Mouse (Mus musculus): ENCODE data around the gene Rtel1. TPM values are rescaled to one million over a fixed set of nuclear protein-coding genes. Genes with fewer than 3 reads are reported as not detected.

Gene Rtel1
- polyA plus RNA-seq, 1 experiment from 2014 or later = 10.4 TPM

DNA sequence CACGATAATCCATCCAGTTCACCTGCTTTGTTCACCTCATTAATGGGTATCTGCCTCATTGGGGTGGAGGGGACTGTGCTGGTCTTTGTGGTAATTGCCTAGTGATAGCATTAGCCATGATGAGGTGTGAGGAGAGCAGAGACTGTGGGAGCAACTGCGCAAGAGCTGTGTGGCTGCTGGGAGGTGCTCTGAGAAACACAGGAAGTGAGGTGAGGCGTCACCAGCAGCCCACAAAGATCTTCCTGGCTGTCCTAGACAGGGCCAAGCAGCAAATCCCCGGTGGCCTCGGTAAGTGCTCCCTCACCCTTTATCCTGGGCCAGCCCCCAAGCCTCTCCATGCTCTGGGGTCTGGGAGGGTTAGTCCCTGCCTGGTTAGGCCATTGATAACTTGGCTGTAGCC lies 61.6 kb downstream of the Rtel1 start:
- no peak overlapping the region for H3K9ac ChIP-seq (replicated peaks; ENCODE audit: low read depth)
- H3K27me3 ChIP-seq (replicated peaks; ENCODE audit: insufficient read depth, low read length) = no peaks in the 10 kb centered on the region
- peaks cover 28% of the 10 kb centered on the region for H3K36me3 ChIP-seq (ENCODE audit: insufficient read depth, low read length)
- DNase-seq (ENCODE audit: low spot score) (no peak), ATAC-seq (no peak)
- H3K9me3 ChIP-seq (ENCODE audit: low read length) = no peaks in the 10 kb centered on the region
- no peak overlapping the region for H3K4me3 ChIP-seq (ENCODE audit: low read depth, low read length)
- no peaks in the 10 kb centered on the region; the same call in 1 of the 2 replicates for H3K4me1 ChIP-seq (ENCODE audit: insufficient read depth, low read depth, low read length)
- 78% methylated on average over 5 of the region's 5 CpGs for WGBS
- H3K4me2 ChIP-seq (replicated peaks; ENCODE audit: low read depth, low read length) = no peak overlapping the region
- H3K27ac ChIP-seq (ENCODE audit: low read length) = no peak overlapping the region
- no peak for TF ChIP-seq EP300 (IDR thresholded peaks at IDR 0.05)
- no peak for TF ChIP-seq CTCF (IDR thresholded peaks at IDR 0.05)

DNA sequence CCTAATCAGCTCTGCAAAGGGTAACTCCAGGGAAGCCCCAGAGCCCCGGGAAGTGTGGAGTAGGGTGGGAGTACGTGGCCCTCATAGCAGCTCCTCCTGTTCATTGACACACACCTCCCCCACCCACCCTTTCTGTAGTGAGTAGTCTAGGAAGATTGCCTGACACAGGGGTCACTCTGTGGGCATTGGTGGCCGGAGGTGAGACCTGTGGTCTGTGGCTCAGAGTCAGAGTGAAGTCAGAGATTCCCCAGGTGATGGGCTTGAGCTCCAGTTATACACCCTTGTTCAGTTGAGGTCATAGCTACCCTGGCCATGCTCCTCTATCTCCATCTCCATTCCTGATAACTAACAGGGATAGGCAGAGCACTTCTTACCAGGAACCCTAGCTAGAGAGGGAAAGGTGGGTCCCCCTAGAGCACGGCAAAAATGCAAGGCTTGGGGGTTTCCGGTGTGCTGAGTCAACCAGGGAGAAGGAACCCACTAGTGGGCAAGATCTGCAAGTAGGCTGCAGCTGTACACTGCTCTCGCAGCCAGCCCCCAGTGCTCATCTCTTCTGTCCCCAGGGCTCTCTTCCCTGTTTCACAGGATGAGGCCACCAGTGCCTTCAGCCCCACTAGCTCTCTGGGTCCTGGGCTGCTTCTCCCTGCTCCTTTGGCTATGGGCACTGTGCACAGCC lies 62.2 kb downstream of the Rtel1 start:
- H3K27ac ChIP-seq (ENCODE audit: low read length) = no peak overlapping the region
- DNase-seq (ENCODE audit: low spot score) (no peak), ATAC-seq (no peak)
- no peaks in the 10 kb centered on the region for H3K9me3 ChIP-seq (ENCODE audit: low read length)
- H3K4me2 ChIP-seq (replicated peaks; ENCODE audit: low read depth, low read length) = no peak overlapping the region
- WGBS = 89% methylated on average over 6 of the region's 6 CpGs
- no peak overlapping the region for H3K4me3 ChIP-seq (ENCODE audit: low read depth, low read length)
- no peak overlapping the region for H3K9ac ChIP-seq (replicated peaks; ENCODE audit: low read depth)
- no peak for TF ChIP-seq EP300 (IDR thresholded peaks at IDR 0.05)
- no peak for TF ChIP-seq CTCF (IDR thresholded peaks at IDR 0.05)
- H3K27me3 ChIP-seq (replicated peaks; ENCODE audit: insufficient read depth, low read length) = no peaks in the 10 kb centered on the region
- no peaks in the 10 kb centered on the region; the same call in 1 of the 2 replicates for H3K4me1 ChIP-seq (ENCODE audit: insufficient read depth, low read depth, low read length)
- peaks cover 28% of the 10 kb centered on the region for H3K36me3 ChIP-seq (ENCODE audit: insufficient read depth, low read length)

DNA sequence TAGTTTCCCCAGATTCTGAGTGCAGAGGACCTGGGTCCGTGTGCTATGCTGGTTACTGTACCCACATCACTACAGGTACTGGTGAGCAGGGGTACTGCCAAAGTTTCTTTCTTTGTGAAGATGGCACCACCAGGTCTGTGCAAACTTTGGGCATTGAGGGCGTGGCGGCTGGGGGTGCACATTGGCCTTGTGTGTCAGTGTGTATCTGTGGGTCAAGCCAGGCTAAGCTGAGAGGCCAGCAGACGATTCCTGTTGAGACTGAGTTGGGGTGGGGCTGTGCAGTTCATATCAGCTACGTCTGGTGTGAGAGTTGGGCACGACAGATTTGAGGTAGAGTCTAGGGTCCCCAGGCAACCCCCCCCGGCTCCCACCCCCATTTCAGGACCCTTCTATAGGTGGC lies 64.9 kb downstream of the Rtel1 start:
- no peaks in the 10 kb centered on the region for H3K9me3 ChIP-seq (ENCODE audit: low read length)
- TF ChIP-seq EP300 (IDR thresholded peaks at IDR 0.05) (no peak), CTCF (IDR thresholded peaks at IDR 0.05) (no peak)
- no peak overlapping the region for H3K4me2 ChIP-seq (replicated peaks; ENCODE audit: low read depth, low read length)
- H3K4me1 ChIP-seq (ENCODE audit: insufficient read depth, low read depth, low read length) = no peaks in the 10 kb centered on the region; the same call in 1 of the 2 replicates
- ATAC-seq = peak; percentile 59
- no peak overlapping the region for H3K4me3 ChIP-seq (ENCODE audit: low read depth, low read length)
- peaks cover 25% of the 10 kb centered on the region for H3K36me3 ChIP-seq (ENCODE audit: insufficient read depth, low read length)
- H3K27me3 ChIP-seq (replicated peaks; ENCODE audit: insufficient read depth, low read length) = no peaks in the 10 kb centered on the region
- 55% methylated on average over 7 of the region's 7 CpGs for WGBS
- H3K9ac ChIP-seq (replicated peaks; ENCODE audit: low read depth) = no peak overlapping the region
- peak overlapping the region; percentile 76 for H3K27ac ChIP-seq (ENCODE audit: low read length)
- DNase-seq (ENCODE audit: low spot score) = peak; percentile 46

DNA sequence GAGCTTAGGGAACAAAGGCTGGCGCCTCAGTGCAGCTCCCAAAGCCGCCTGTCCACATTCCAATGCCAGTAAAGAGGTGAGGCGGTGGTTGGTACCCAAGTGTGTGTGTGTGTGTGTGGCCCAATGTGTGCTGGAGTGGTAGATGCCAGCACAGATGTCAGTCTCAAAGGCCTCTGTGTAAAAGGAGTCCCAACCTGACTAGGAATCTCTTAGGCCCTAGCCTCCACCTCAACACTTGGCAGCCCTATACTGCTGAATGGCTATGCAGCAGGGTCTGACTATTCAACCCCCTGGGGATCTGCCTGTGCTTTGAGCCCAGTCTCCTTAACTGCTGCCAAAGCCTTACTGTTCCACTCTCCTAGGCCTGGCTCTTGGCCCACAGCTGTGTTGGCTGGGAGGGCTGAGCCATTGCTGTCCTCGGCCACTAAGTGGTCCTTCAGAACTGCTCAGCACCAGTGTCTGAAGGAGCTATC lies 65.4 kb downstream of the Rtel1 start:
- Histone ChIP-seq H3K9ac (replicated peaks; ENCODE audit: low read depth) (no peak overlapping the region), H3K9me3 (ENCODE audit: low read length) (no peaks in the 10 kb centered on the region), H3K27ac (ENCODE audit: low read length) (peak overlapping the region; percentile 76), H3K36me3 (ENCODE audit: insufficient read depth, low read length) (peaks cover 20% of the 10 kb centered on the region), H3K4me3 (ENCODE audit: low read depth, low read length) (no peak overlapping the region), H3K27me3 (replicated peaks; ENCODE audit: insufficient read depth, low read length) (no peaks in the 10 kb centered on the region), H3K4me1 (ENCODE audit: insufficient read depth, low read depth, low read length) (no peaks in the 10 kb centered on the region; the same call in 1 of the 2 replicates), H3K4me2 (replicated peaks; ENCODE audit: low read depth, low read length) (no peak overlapping the region)
- peak; percentile 83 for DNase-seq (ENCODE audit: low spot score)
- 51% methylated on average over 4 of the region's 4 CpGs for WGBS
- TF ChIP-seq EP300 (IDR thresholded peaks at IDR 0.05) (peak; percentile 42; the same call in 1 of the 2 replicates), CTCF (IDR thresholded peaks at IDR 0.05) (no peak)
- peak; percentile 93 for ATAC-seq

GRCm38 (mm10) chr2:181385885-181386284 lies 66.3 kb downstream of the Rtel1 start:
- H3K9ac ChIP-seq (replicated peaks; ENCODE audit: low read depth) = no peak overlapping the region
- peak overlapping the region; percentile 76; the same call in 1 of the 2 replicates for H3K27ac ChIP-seq (ENCODE audit: low read length)
- no peak overlapping the region for H3K4me3 ChIP-seq (ENCODE audit: low read depth, low read length)
- WGBS = 36% methylated on average over 3 of the region's 3 CpGs
- no peak for TF ChIP-seq EP300 (IDR thresholded peaks at IDR 0.05)
- TF ChIP-seq CTCF (IDR thresholded peaks at IDR 0.05) = no peak
- no peak for DNase-seq (ENCODE audit: low spot score)
- H3K9me3 ChIP-seq (ENCODE audit: low read length) = no peaks in the 10 kb centered on the region
- H3K27me3 ChIP-seq (replicated peaks; ENCODE audit: insufficient read depth, low read length) = no peaks in the 10 kb centered on the region
- no peak for ATAC-seq
- no peaks in the 10 kb centered on the region; the same call in 1 of the 2 replicates for H3K4me1 ChIP-seq (ENCODE audit: insufficient read depth, low read depth, low read length)
- H3K36me3 ChIP-seq (ENCODE audit: insufficient read depth, low read length) = peaks cover 10% of the 10 kb centered on the region; the same call in 1 of the 2 replicates
- H3K4me2 ChIP-seq (replicated peaks; ENCODE audit: low read depth, low read length) = no peak overlapping the region

DNA sequence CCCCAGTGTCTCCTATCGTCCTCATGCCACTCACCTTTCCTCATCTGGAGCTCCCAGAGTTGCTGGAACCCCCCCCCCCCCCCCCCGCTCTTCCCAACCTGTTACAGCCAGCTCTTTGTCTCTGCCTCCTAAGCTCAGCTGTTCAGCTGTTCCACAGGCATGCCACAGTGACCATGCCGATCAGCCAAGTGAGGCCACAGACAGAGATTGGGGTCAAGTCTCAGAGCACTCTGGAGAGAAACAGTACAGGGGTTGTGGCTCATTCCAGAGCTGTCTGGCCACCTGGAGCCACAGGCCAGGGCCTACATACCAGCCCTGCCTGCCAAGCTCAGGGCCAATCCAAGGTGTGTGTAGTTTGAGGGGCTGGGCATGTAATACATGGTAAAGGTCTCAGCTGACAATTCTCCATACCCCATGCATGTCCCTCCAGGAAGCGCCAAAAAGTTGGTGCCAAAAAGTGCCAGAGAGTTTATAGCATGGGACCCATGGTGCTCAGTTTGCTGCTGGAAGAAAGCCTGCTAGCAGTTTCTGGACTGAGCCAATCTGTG lies 67.2 kb downstream of the Rtel1 start:
- H3K4me2 ChIP-seq (replicated peaks; ENCODE audit: low read depth, low read length) = no peak overlapping the region
- H3K36me3 ChIP-seq (ENCODE audit: insufficient read depth, low read length) = peaks cover 4% of the 10 kb centered on the region; the same call in 1 of the 2 replicates
- H3K27me3 ChIP-seq (replicated peaks; ENCODE audit: insufficient read depth, low read length) = no peaks in the 10 kb centered on the region
- H3K4me3 ChIP-seq (ENCODE audit: low read depth, low read length) = no peak overlapping the region
- H3K9me3 ChIP-seq (ENCODE audit: low read length) = no peaks in the 10 kb centered on the region
- 0 out of 2 replicates have a peak overlapping the region, but pooled peaks have one; percentile 22 for H3K27ac ChIP-seq (ENCODE audit: low read length)
- no peak overlapping the region for H3K9ac ChIP-seq (replicated peaks; ENCODE audit: low read depth)
- DNase-seq (ENCODE audit: low spot score) = no peak
- H3K4me1 ChIP-seq (ENCODE audit: insufficient read depth, low read depth, low read length) = no peaks in the 10 kb centered on the region; the same call in 1 of the 2 replicates
- no peak for ATAC-seq
- WGBS = 70% methylated on average over 3 of the region's 4 CpGs
- no peak for TF ChIP-seq EP300 (IDR thresholded peaks at IDR 0.05)
- no peak for TF ChIP-seq CTCF (IDR thresholded peaks at IDR 0.05)
